ENCODE assay signal across 26 mouse cellular contexts in genomic region chr17:23631241-23631640, GRCm38 (mm10). TPM values are rescaled to one million over a fixed set of nuclear protein-coding genes. Genes with fewer than 3 reads are reported as not detected.
DNase-seq lines count a peak whose midpoint lies in the region; ATAC-seq lines count a peak whose summit lies in the region.
"Had no signal": no experiment of that assay in that cellular context is flagged by ENCODE, and none has a peak within 500 bp of the region (broad histone marks: within the 10 kb centered on the region; RNA-seq: fewer than 3 reads in every experiment).

No protein-coding gene starts in this region.

- no peaks in the 10 kb centered on the region for H3K9me3 ChIP-seq in forebrain, embryonic 11.5 days (ENCODE audit: control insufficient read depth, low read length)
- no peaks in the 10 kb centered on the region for H3K9me3 ChIP-seq in forebrain, embryonic 14.5 days (replicated peaks; ENCODE audit: control insufficient read depth, low read length)
- H3K9me3 ChIP-seq in neural tube, embryonic 13.5 days, result no peaks in the 10 kb centered on the region
- H3K9me3 ChIP-seq: embryonic facial prominence, embryonic 12.5 days; forebrain, embryonic 13.5 days; heart, embryonic 12.5 days; hindbrain, embryonic 10.5 days had no signal

- WGBS in forebrain, embryonic 11.5 days, result 89% methylated on average over 8 of the region's 8 CpGs
- 88% methylated on average over 8 of the region's 8 CpGs for WGBS in forebrain, embryonic 14.5 days
- WGBS in neural tube, embryonic 13.5 days, result 87% methylated on average over 8 of the region's 8 CpGs

- no peaks in the 10 kb centered on the region for H3K4me1 ChIP-seq in forebrain, embryonic 11.5 days (replicated peaks; ENCODE audit: control insufficient read depth, insufficient read depth, low read length)
- no peaks in the 10 kb centered on the region for H3K4me1 ChIP-seq in forebrain, embryonic 14.5 days (ENCODE audit: control insufficient read depth, insufficient read depth, low read length)
- H3K4me1 ChIP-seq in neural tube, embryonic 13.5 days (replicated peaks), result peaks cover 5% of the 10 kb centered on the region; the same call in 1 of the 2 replicates
- H3K4me1 ChIP-seq: embryonic facial prominence, embryonic 12.5 days; forebrain, embryonic 13.5 days had no signal

- H3K27me3 ChIP-seq in forebrain, embryonic 11.5 days (ENCODE audit: control insufficient read depth, insufficient read depth, low read length), result no peaks in the 10 kb centered on the region
- H3K27me3 ChIP-seq in forebrain, embryonic 14.5 days (replicated peaks; ENCODE audit: control insufficient read depth, insufficient read depth, low read length), result no peaks in the 10 kb centered on the region
- H3K27me3 ChIP-seq in neural tube, embryonic 13.5 days, result no peaks in the 10 kb centered on the region
- H3K27me3 ChIP-seq: forebrain, embryonic 13.5 days had no signal

- H3K9ac ChIP-seq in forebrain, embryonic 11.5 days (ENCODE audit: low read length), result no peak overlapping the region
- no peak overlapping the region for H3K9ac ChIP-seq in forebrain, embryonic 14.5 days (ENCODE audit: low read length)
- H3K9ac ChIP-seq in neural tube, embryonic 13.5 days, result no peak overlapping the region
- H3K9ac ChIP-seq: embryonic facial prominence, embryonic 12.5 days had no signal

- H3K4me3 ChIP-seq in forebrain, embryonic 11.5 days (ENCODE audit: low read depth, low read length), result no peak overlapping the region
- no peak overlapping the region for H3K4me3 ChIP-seq in forebrain, embryonic 14.5 days (ENCODE audit: low read depth, low read length)
- no peak overlapping the region for H3K4me3 ChIP-seq in neural tube, embryonic 13.5 days
- H3K4me3 ChIP-seq: forebrain, embryonic 13.5 days; gastrocnemius, adult 2 months had no signal

- no peak overlapping the region for H3K27ac ChIP-seq in forebrain, embryonic 11.5 days (ENCODE audit: low read depth, low read length)
- no peak overlapping the region for H3K27ac ChIP-seq in forebrain, embryonic 14.5 days (ENCODE audit: low read depth, low read length)
- H3K27ac ChIP-seq in neural tube, embryonic 13.5 days (replicated peaks), result no peak overlapping the region
- H3K27ac ChIP-seq: embryonic facial prominence, embryonic 12.5 days; forebrain, embryonic 13.5 days; gastrocnemius, adult 2 months; hindbrain, embryonic 10.5 days had no signal

- DNase-seq in forebrain, embryonic 11.5 days (ENCODE audit: low spot score), result no peak
- no peak for DNase-seq in forebrain, embryonic 14.5 days (ENCODE audit: low spot score)
- DNase-seq in left cerebral cortex, postnatal 4 days, result peak; percentile 22
- no peak for DNase-seq in left cerebral cortex, postnatal 25 days (ENCODE audit: low spot score in 2 of 2)
- no peak for DNase-seq in neural tube, embryonic 10.5 days (ENCODE audit: extremely low spot score, low spot score)
- DNase-seq: adrenal gland, postnatal 10 days; cerebellum, adult 11 months; cerebellum, adult 9-11 months; embryo, embryonic 11 days; gastrocnemius, adult 2 months; gastrocnemius, postnatal 25 days had no signal

- no peaks in the 10 kb centered on the region for H3K36me3 ChIP-seq in forebrain, embryonic 11.5 days (ENCODE audit: control insufficient read depth, insufficient read depth, low read length)
- no peaks in the 10 kb centered on the region for H3K36me3 ChIP-seq in forebrain, embryonic 14.5 days (ENCODE audit: control insufficient read depth, insufficient read depth, low read length)
- no peaks in the 10 kb centered on the region for H3K36me3 ChIP-seq in neural tube, embryonic 13.5 days
- H3K36me3 ChIP-seq: embryonic facial prominence, embryonic 12.5 days; heart, embryonic 12.5 days; hindbrain, embryonic 10.5 days had no signal

- no peak overlapping the region for H3K4me2 ChIP-seq in forebrain, embryonic 11.5 days (ENCODE audit: low read depth, low read length, severe bottlenecking)
- H3K4me2 ChIP-seq in forebrain, embryonic 14.5 days (ENCODE audit: low read length), result no peak overlapping the region
- H3K4me2 ChIP-seq in neural tube, embryonic 13.5 days, result no peak overlapping the region

- intact Hi-C loops in left cerebral cortex, postnatal 4 days (cut with DNase I), result no loop called here
- intact Hi-C loops in left cerebral cortex, postnatal 25 days (cut with DNase I), result loop anchor here (5.0 kb wide), 1 partner anchor 59 kb away; no protein-coding TSS in a partner anchor

- ATAC-seq in forebrain, embryonic 11.5 days (replicated peaks; ENCODE audit: low FRiP score), result 0 out of 2 replicates have a peak, but pooled peaks have one; percentile 42
- no peak for ATAC-seq in forebrain, embryonic 14.5 days
- ATAC-seq in neural tube, embryonic 13.5 days (ENCODE audit: low read depth), result 0 out of 2 replicates have a peak, but pooled peaks have one; percentile 40
- no peak for ATAC-seq in erythroblast, adult 5-6 weeks (replicated peaks; ENCODE audit: low FRiP score, poor library complexity, severe bottlenecking)
- ATAC-seq: inflammation-experienced regulatory T-cells, adult 6 months had no signal

RNA-seq across cellular contexts. Expression of gene Mmp25, which starts 13.8 kb away (rescaled TPM):
- polyA plus RNA-seq in forebrain, embryonic 11.5 days (2014; fragmentation: Nextera tagmentation; extraction: Ambion mirVana), result 0.41 and 1.0 TPM in 2 replicates
- 0.62 and 0.90 TPM in 2 replicates for polyA plus RNA-seq in forebrain, embryonic 14.5 days (2014; fragmentation: Nextera tagmentation; extraction: Ambion mirVana)
- 1 to 10 TPM; 1.5 TPM for total RNA-seq in left cerebral cortex, postnatal 4 days (2021)
- total RNA-seq in left cerebral cortex, postnatal 25 days (2021), result under 1 TPM; 0.32 to 0.34 TPM
- 1.9 and 2.3 TPM in 2 replicates for polyA plus RNA-seq in neural tube, embryonic 13.5 days (2015; fragmentation: Nextera tagmentation; extraction: Ambion mirVana)
- 11.1 and 11.9 TPM in 2 replicates for total RNA-seq in erythroblast, adult 5-6 weeks (2015; ENCODE audit: low replicate concordance)
- total RNA-seq in erythroblast, adult 5-6 weeks (2017; ENCODE audit: low replicate concordance), result 3.1 and 4.0 TPM in 2 replicates
- total RNA-seq: CH12.LX; common myeloid progenitor, adult 5-6 weeks; gastrocnemius, postnatal 25 days; MEL had no signal

RNA-seq across cellular contexts. Expression of gene Bicdl2, which starts 29.1 kb away (rescaled TPM):
- polyA plus RNA-seq in forebrain, embryonic 11.5 days (2014; fragmentation: Nextera tagmentation; extraction: Ambion mirVana), result 0.35 and 0.53 TPM in 2 replicates
- not detected in 2 replicates for polyA plus RNA-seq in forebrain, embryonic 14.5 days (2014; fragmentation: Nextera tagmentation; extraction: Ambion mirVana)
- not detected for total RNA-seq in left cerebral cortex, postnatal 4 days (2021)
- total RNA-seq in left cerebral cortex, postnatal 25 days (2021), result not detected
- polyA plus RNA-seq in neural tube, embryonic 13.5 days (2015; fragmentation: Nextera tagmentation; extraction: Ambion mirVana), result 0.19 TPM in 1 of 2 replicates, not detected in the other
- not detected in 2 replicates for total RNA-seq in erythroblast, adult 5-6 weeks (2015; ENCODE audit: low replicate concordance)
- total RNA-seq in erythroblast, adult 5-6 weeks (2017; ENCODE audit: low replicate concordance), result not detected in 2 replicates
- total RNA-seq: adrenal gland, postnatal 10 days; CH12.LX; common myeloid progenitor, adult 5-6 weeks; gastrocnemius, adult 2 months; gastrocnemius, postnatal 25 days; granulocyte monocyte progenitor cell, adult 5-6 weeks; heart, adult 8-10 months; heart, postnatal 25 days had no signal

RNA-seq across cellular contexts. Expression of gene Zscan10, which starts 30.6 kb away (rescaled TPM):
- 0.16 and 0.27 TPM in 2 replicates for polyA plus RNA-seq in forebrain, embryonic 11.5 days (2014; fragmentation: Nextera tagmentation; extraction: Ambion mirVana)
- polyA plus RNA-seq in forebrain, embryonic 14.5 days (2014; fragmentation: Nextera tagmentation; extraction: Ambion mirVana), result not detected in 2 replicates
- not detected for total RNA-seq in left cerebral cortex, postnatal 4 days (2021)
- total RNA-seq in left cerebral cortex, postnatal 25 days (2021), result not detected
- polyA plus RNA-seq in neural tube, embryonic 13.5 days (2015; fragmentation: Nextera tagmentation; extraction: Ambion mirVana), result not detected in 2 replicates
- total RNA-seq in erythroblast, adult 5-6 weeks (2015; ENCODE audit: low replicate concordance), result not detected in 2 replicates
- total RNA-seq in erythroblast, adult 5-6 weeks (2017; ENCODE audit: low replicate concordance), result not detected in 2 replicates
- total RNA-seq: adrenal gland, postnatal 10 days; adrenal gland, postnatal 4 days; CH12.LX; common myeloid progenitor, adult 5-6 weeks; gastrocnemius, adult 2 months; gastrocnemius, postnatal 25 days; granulocyte monocyte progenitor cell, adult 5-6 weeks; heart, adult 8-10 months; heart, postnatal 25 days; MEL had no signal
- polyA plus RNA-seq: forebrain, embryonic 13.5 days; heart, embryonic 12.5 days; heart, embryonic 16.5 days had no signal

RNA-seq across cellular contexts. Expression of gene Zfp13, which starts 32.0 kb away (rescaled TPM):
- polyA plus RNA-seq in forebrain, embryonic 11.5 days (2014; fragmentation: Nextera tagmentation; extraction: Ambion mirVana), result 19.2 and 20.5 TPM in 2 replicates
- polyA plus RNA-seq in forebrain, embryonic 14.5 days (2014; fragmentation: Nextera tagmentation; extraction: Ambion mirVana), result 24.1 and 26.0 TPM in 2 replicates
- 10 to 100 TPM; 42.1 to 42.4 TPM for total RNA-seq in left cerebral cortex, postnatal 4 days (2021)
- 10 to 100 TPM; 23.7 to 25.3 TPM for total RNA-seq in left cerebral cortex, postnatal 25 days (2021)
- 24.4 and 28.8 TPM in 2 replicates for polyA plus RNA-seq in neural tube, embryonic 13.5 days (2015; fragmentation: Nextera tagmentation; extraction: Ambion mirVana)
- total RNA-seq in erythroblast, adult 5-6 weeks (2015; ENCODE audit: low replicate concordance), result not detected in 2 replicates
- not detected in 2 replicates for total RNA-seq in erythroblast, adult 5-6 weeks (2017; ENCODE audit: low replicate concordance)

RNA-seq across cellular contexts. Expression of gene Hcfc1r1, which starts 42.2 kb away (rescaled TPM):
- polyA plus RNA-seq in forebrain, embryonic 11.5 days (2014; fragmentation: Nextera tagmentation; extraction: Ambion mirVana), result 38.3 and 40.3 TPM in 2 replicates
- 107 and 112 TPM in 2 replicates for polyA plus RNA-seq in forebrain, embryonic 14.5 days (2014; fragmentation: Nextera tagmentation; extraction: Ambion mirVana)
- 100 to 1,000 TPM; 119 to 126 TPM for total RNA-seq in left cerebral cortex, postnatal 4 days (2021)
- 100 to 1,000 TPM; 127 to 129 TPM for total RNA-seq in left cerebral cortex, postnatal 25 days (2021)
- polyA plus RNA-seq in neural tube, embryonic 13.5 days (2015; fragmentation: Nextera tagmentation; extraction: Ambion mirVana), result 102 and 132 TPM in 2 replicates
- total RNA-seq in erythroblast, adult 5-6 weeks (2015; ENCODE audit: low replicate concordance), result 8.6 and 28.0 TPM in 2 replicates
- total RNA-seq in erythroblast, adult 5-6 weeks (2017; ENCODE audit: low replicate concordance), result 4.3 and 12.1 TPM in 2 replicates

Comparison
In these comparisons a context has a peak if more than half of its experiments do, and no peak if none do; other contexts are left out.
1. ATAC-seq: peak in forebrain, embryonic 11.5 days (single experiment) and neural tube, embryonic 13.5 days (single experiment); none in forebrain, embryonic 14.5 days (single experiment) and erythroblast, adult 5-6 weeks (single experiment).